Mouse (Mus musculus) cerebellum, adult 2 months (tissue): ENCODE data around the gene Klhdc3. TPM values are rescaled to one million over a fixed set of nuclear protein-coding genes. Genes with fewer than 3 reads are reported as not detected.

Source experiments
- DNase-seq, 2 experiments: peaks; one replicate each; pipeline ENCODE4 v3.0.0; 2021
- H3K27ac ChIP-seq: fragments of 200-500 bp; 2 replicates; pipeline ENCODE4 v1.5.1; 2012; ENCODE audit warnings: low read length, control low read depth, inconsistent platforms; ENCODE audit not compliant: insufficient read depth
- H3K27me3 ChIP-seq: fragments of 200-500 bp; 2 replicates; pipeline ENCODE4 v1.6.1; 2012; ENCODE audit warnings: inconsistent platforms, mild to moderate bottlenecking, low read length, moderate library complexity; ENCODE audit not compliant: control insufficient read depth, insufficient read depth
- H3K4me1 ChIP-seq: fragments of 200-500 bp; 2 replicates; pipeline ENCODE4 v1.6.1; 2011; ENCODE audit warnings: low read length; ENCODE audit not compliant: control insufficient read depth, insufficient read depth
- H3K4me3 ChIP-seq: fragments of 200-500 bp; replicated peaks from 2 replicates; pipeline ENCODE3; 2011; ENCODE audit warnings: mild to moderate bottlenecking, low read depth, low read length, control low read depth; ENCODE audit not compliant: insufficient read depth
- CTCF ChIP-seq: fragments of 200-500 bp; IDR thresholded peaks from 2 replicates; pipeline ENCODE4 v1.5.1; 2011; ENCODE audit warnings: low read depth, mild to moderate bottlenecking, control low read depth, low read length, moderate library complexity, borderline replicate concordance; ENCODE audit not compliant: insufficient read depth
- POLR2A ChIP-seq: fragments of 200-500 bp; IDR thresholded peaks from 2 replicates; pipeline ENCODE4 v1.6.1; 2011; ENCODE audit warnings: low read length, control low read depth, borderline replicate concordance; ENCODE audit not compliant: insufficient read depth
- WGBS: fragments of 180-500 bp; shearing (Covaris S2); methylation state at CpG from one replicate; pipeline ENCODE4 v1.1.7; 2018; 5-methylcytosine and 5-hydroxymethylcytosine counted together
- polyA plus RNA-seq: library from polyadenylated mRNA; depleted of rRNA; stranded (reverse); fragments of >200 nt; gene quantifications from 2 replicates; pipeline ENCODE4 v1.2.3, GENCODE M21; 2012; rRNA removed

Gene Klhdc3
- 237 and 240 TPM in 2 replicates for polyA plus RNA-seq

DNA sequence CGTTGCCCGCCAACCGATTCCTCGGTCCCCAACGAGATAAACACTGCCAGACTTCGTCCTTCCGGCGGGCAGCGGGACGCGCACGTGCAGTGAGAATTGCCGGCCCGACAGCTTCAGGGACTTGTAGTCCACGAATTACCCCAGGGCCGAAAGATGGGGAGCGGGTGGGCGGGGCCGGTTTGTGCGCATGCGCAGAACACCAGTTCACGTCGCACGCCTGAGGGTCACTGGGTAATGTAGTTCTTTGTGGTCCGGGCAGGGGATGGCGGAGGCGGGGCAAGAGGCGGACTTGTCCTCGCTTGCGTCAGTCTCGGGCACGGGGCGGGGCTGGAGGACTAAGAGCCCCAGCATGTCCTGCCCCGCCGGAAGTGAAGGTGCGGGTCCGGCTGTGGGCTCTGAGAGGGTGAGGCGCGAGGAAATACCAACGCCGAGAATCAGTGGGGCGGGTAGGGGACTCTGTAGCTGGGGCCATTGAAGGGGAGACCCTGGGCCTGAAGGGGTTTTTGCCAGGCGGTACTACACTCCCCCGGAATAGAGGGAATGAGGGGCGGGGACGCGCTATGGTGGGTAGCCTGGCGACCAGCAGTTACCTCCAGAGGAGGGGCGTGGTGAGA lies at the start of gene Klhdc3:
Gene Klhdc3, minus strand, starts transcription at position 155 of the 614 bp plus-strand sequence.
- DNase-seq: peak; percentile 97 to 99
- peak within 1 kb of the TSS; percentile 91 for H3K4me3 ChIP-seq
- H3K4me1 ChIP-seq: peaks cover 15% of the 10 kb centered on the region
- TF ChIP-seq POLR2A (peak; percentile 5; the same call in 1 of the 2 replicates), CTCF (no peak)
- no peaks in the 10 kb centered on the region for H3K27me3 ChIP-seq
- under 1% methylated on average over 49 of the region's 49 CpGs for WGBS
- H3K27ac ChIP-seq: peak within 1 kb of the TSS; percentile 59; the same call in 1 of the 2 replicates

DNA sequence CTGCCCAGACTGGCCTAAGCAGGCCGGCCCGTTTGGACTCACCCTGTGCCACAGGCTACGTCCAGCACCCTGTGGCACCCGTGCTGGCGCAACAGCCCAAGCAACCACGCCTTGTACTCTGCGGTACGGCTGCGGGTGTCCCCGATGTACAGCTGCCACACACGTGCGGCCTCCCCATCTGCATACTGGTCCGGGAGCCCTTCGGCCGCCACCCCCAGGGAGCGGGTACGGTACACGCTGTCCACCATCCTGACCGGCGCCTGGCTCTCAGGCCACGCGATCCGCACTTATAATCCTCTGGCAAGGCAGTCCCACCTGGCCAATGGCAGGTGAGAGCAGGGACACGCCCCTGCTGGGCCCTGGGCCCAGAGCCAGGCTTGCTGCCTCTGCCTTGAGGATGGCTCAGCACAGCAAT lies 48.2 kb upstream of the Klhdc3 start, which contains the start of gene Gnmt:
Gene Gnmt, minus strand, starts transcription at position 265 of the 415 bp plus-strand sequence.
- H3K27ac ChIP-seq: peak within 1 kb of the TSS; percentile 72
- DNase-seq: peak; percentile 88 to 89
- H3K27me3 ChIP-seq: no peaks in the 10 kb centered on the region
- 2% methylated on average over 24 of the region's 24 CpGs for WGBS
- no peak for TF ChIP-seq CTCF
- peak; percentile 64 for TF ChIP-seq POLR2A
- H3K4me1 ChIP-seq: peaks cover 28% of the 10 kb centered on the region
- H3K4me3 ChIP-seq: peak within 1 kb of the TSS; percentile 63

DNA sequence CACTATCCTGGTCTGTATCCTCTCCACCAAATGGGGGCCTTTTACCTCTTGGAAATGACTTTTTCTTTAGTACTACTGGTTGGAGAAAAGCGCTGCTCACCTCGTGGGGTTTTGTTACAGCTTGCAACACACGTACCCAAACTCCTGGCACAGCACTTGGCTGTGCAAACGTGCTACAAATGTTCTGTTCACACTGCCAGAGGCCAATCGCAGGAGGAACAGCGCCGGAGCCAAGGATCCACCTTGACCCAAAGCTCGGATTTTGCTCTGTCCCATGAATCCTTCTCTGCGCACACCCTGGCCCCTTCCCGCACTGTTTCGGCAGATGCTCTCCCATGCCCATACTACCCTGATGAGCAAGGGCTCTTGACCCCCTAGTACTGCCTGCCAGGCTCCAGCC lies 47.8 kb upstream of the Klhdc3 start:
- H3K4me1 ChIP-seq: peaks cover 28% of the 10 kb centered on the region
- no peak for TF ChIP-seq CTCF
- TF ChIP-seq POLR2A: no peak
- peak overlapping the region; percentile 63 for H3K4me3 ChIP-seq
- peak overlapping the region; percentile 72 for H3K27ac ChIP-seq
- H3K27me3 ChIP-seq: no peaks in the 10 kb centered on the region
- DNase-seq: no peak
- WGBS: 28% methylated on average over 11 of the region's 11 CpGs

DNA sequence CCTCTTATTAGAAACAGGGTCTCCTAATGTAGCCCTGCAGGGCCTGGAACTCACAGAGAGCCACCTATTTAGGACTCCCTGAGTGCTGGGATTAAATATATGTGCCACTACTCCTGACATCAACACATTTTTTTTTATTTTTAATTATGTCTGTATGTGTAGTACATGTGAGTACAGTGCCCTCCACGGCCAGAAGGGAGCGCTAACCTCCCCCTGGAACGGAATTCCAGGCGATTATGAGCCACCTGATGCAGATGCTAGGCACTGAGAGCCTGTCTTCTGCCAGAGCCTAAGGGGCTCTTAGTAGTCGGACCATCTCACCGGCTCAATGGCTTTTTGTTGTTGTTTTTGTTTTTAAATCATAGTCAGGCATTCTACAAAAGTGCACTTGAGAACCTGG lies 47.3 kb upstream of the Klhdc3 start:
- Histone ChIP-seq H3K4me1 (peaks cover 28% of the 10 kb centered on the region), H3K27me3 (no peaks in the 10 kb centered on the region), H3K27ac (no peak overlapping the region), H3K4me3 (no peak overlapping the region)
- TF ChIP-seq POLR2A (no peak), CTCF (peak; percentile 37; the same call in 1 of the 2 replicates)
- 52% methylated on average over 6 of the region's 6 CpGs for whole genome bisulfite sequencing
- DNase-seq: peak; percentile 34 to 48

DNA sequence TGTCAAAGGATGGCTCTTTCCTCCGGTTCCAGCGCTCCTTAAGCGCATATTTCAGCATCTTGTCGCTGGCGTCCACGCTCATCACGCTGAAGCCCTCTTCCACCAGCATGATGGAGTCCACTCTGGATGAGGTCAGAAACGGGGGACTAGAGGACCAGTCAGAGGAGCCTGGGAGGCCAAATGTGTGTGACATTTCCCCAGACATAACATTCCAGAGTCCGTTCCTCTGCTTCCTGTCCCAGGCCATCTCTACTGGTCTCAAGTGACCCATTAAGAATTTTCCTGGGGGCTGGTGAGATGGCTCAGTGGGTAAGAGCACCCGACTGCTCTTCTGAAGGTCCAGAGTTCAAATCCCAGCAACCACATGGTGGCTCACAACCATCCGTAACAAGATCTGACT lies 46.6 kb upstream of the Klhdc3 start:
- TF ChIP-seq CTCF (no peak), POLR2A (no peak)
- no peak for DNase-seq
- 93% methylated on average over 11 of the region's 11 CpGs for WGBS

DNA sequence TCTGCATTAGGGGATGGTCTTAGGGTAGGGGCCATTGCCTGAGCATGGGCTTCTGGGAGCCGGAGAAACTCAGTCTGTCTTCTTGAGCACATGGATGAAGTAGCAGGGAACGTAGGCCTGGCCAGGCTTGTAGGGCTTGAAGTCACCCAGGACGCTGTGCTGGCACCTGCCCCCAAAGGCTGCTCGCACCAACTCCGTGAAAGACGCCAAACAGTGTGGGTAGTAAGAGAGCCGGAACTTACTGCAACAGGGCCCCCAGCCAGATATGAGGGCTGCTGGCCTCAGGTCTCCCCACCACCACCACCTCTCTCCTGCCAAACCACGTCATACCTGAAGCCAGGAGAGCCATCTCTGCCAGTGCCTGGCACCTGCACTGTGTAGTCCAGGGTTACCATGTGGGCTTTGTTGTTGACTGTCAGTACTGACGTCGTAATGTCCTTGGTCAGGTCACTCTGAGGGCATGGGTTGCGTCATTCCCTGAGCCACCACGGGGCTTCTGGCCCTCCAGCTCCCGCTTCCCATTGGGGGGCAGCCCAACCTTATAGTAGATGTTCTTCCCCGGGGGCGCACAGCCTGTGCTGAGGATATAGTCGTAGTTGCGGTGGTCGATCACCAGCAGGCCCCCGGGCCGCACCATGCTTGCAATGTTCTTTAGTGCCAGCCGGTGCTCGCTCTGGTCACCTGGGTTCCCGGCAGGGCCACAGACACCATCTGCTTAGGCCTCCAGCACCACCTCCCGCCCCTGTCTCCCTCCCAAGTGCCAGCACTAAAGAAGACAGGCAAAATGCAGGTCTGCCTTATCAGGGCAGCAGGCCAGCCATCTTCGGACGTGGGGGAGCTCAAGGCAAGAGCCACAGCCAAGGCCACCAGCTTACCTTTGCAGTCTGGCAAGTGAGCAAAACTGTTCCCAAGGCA lies 45.3 kb upstream of the Klhdc3 start:
- 14% methylated on average over 26 of the region's 26 CpGs for WGBS
- Histone ChIP-seq H3K27me3 (no peaks in the 10 kb centered on the region), H3K4me3 (no peak overlapping the region), H3K4me1 (peaks cover 28% of the 10 kb centered on the region), H3K27ac (peak overlapping the region; percentile 40)
- no peak for TF ChIP-seq CTCF
- TF ChIP-seq POLR2A: no peak
- peak; percentile 85 to 89 for DNase-seq

More for the DNA sequence above, 46.6 kb upstream of the Klhdc3 start:
- H3K4me1 ChIP-seq: peaks cover 28% of the 10 kb centered on the region
- no peaks in the 10 kb centered on the region for H3K27me3 ChIP-seq
- H3K4me3 ChIP-seq: no peak overlapping the region
- no peak overlapping the region for H3K27ac ChIP-seq

DNA sequence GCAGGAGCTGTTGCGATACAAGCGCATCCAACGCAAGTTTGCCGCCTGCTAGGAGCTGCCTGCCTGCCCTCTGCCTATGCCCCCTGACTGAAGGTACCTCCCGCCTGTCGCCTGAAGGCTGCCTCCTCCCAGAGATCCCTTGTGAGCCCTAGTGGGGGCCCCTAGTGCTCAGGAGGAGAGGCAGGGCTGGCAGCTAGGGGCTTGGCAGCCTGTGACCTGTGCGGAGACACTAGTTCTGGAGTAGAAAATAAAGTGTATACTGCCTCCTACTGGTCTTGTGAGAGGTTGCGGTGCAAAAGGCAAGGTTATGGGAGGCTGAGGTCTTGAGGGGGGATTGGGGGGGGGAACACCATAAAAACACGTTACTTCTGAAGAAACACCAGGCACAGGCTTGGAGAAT lies 44.6 kb upstream of the Klhdc3 start:
- H3K27me3 ChIP-seq: no peaks in the 10 kb centered on the region
- H3K27ac ChIP-seq: 0 out of 2 replicates have a peak overlapping the region, but pooled peaks have one; percentile 40
- peak; percentile 43; the same call in 1 of the 2 replicates for TF ChIP-seq CTCF
- no peak for TF ChIP-seq POLR2A
- peak; percentile 38 to 55 for DNase-seq
- peaks cover 28% of the 10 kb centered on the region for H3K4me1 ChIP-seq
- 47% methylated on average over 9 of the region's 9 CpGs for WGBS
- no peak overlapping the region for H3K4me3 ChIP-seq
